Mouse (Mus musculus) thymus, adult 2 months (tissue): ENCODE measurements at regions not wholly inside any gene's neighbourhood (a gene's known extent, or its start where the extent isn't known, plus 50 kb on each side); places are given as distances from the start of the nearest gene placed in this dataset.

Source experiments
- CTCF ChIP-seq: fragments of 200-500 bp; IDR thresholded peaks from 2 replicates; pipeline ENCODE4 v1.5.1; 2012; ENCODE audit warnings: mild to moderate bottlenecking, control low read depth, low read length, moderate library complexity, borderline replicate concordance; ENCODE audit not compliant: control insufficient read depth, poor library complexity, insufficient read depth; ENCODE audit errors: extremely low read depth
- POLR2A ChIP-seq: fragments of 200-500 bp; IDR thresholded peaks from 2 replicates; pipeline ENCODE4 v1.6.1; 2012; ENCODE audit warnings: mild to moderate bottlenecking, low read length, control low read depth, moderate library complexity; ENCODE audit not compliant: control insufficient read depth, poor library complexity, insufficient read depth; ENCODE audit errors: extremely low read depth

- no peak for TF ChIP-seq CTCF
- TF ChIP-seq POLR2A = no peak
Measured at GRCm38 (mm10) chr11:31593604-31594003, 78.1 kb downstream of the Bod1 start.
